Mouse (Mus musculus): Measurements from ENCODE around the gene H3f3a.
"Not testable (repeated sequence)": the region's sequence is repeated elsewhere in the genome, so short reads cannot be mapped to it uniquely, and the experiment has no call there.

H3f3a gene

DNA sequence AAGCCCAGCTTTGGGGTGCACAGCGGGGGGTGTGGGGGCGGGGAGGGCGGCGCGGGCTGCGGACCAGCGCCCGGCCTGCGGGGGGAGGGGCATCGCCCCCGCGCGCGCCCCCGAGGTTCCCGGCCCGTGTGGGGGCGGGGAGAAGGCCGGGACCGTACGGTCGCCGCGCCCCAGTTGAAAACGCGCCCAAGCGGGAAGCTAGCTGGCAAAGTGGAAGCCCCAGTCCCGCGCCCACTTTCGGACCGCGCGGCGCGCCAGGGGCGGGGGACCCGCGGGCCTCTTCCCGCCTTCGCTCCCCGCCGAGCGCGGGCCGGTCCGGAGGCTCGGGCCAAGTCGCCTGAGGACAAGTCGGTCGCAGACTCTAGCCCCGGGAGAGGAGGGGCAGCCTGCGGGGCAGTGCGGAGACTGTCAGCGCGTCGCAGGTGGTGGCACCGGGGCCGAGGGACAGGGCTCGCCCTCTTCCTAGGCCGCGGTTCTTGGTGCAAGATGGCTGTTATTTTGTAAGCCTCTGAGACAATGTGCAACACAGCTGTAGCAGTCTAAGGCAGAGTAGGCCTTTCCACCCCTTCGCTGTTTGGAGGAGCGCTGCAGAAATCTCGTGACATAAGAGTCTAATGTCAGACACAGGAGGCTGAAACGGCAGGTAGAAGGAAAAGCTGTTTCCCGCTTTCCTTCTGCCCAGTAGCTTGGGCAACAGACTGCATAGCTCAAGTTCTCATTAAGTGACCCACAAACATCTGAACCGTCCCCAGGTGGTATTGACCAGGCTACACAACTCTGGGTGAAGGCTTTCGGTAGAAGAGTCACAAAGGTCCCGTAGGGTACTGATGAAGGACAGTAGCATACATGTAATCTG lies at the start of gene H3f3a:
TSS of gene H3f3a (minus strand) at position 59 of the 856 bp plus-strand sequence.
- peak; percentile 86 for DNase-seq (ENCODE audit: low spot score in 2 of 2)

DNA sequence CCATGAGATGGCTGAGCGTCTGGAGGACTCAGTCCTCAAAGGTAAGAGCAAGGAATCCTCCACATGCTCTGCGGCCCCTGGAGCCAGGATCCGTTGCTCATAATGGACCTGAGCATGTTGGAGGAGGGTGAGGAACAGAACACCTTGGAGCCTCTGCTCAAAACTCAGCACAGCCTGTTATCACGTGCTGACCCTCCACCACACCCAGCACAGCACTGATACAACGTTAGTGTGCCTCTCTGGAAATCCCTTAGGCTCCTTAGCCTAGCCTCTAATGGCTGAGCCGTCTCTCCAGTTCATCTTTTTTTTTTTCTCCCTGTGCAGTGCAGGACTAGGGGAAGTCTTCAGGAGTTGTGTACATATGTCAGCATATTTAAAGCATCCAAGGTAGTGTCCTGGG lies 46.3 kb upstream of the H3f3a start:
- no peak for DNase-seq (ENCODE audit: low spot score in 2 of 2)

DNA sequence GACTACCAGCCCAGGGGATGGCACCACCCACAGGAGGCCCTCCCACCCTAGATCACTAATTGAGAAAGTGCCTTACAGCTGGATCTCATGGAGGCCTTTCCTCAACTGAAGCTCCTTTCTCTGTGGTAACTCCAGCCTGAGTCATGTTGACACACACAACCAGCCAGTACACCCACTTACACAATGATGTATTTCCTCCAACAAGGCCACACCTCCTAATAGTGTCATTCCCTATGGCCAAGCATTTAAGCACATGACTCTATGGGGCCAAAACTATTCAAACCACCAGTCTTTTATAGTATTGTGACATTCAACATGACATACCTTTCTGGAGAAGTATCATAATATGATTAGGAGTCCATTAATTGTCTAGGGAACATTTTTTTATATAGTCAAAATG lies 45.0 kb upstream of the H3f3a start:
- no peak for DNase-seq (ENCODE audit: low spot score in 2 of 2)

DNA sequence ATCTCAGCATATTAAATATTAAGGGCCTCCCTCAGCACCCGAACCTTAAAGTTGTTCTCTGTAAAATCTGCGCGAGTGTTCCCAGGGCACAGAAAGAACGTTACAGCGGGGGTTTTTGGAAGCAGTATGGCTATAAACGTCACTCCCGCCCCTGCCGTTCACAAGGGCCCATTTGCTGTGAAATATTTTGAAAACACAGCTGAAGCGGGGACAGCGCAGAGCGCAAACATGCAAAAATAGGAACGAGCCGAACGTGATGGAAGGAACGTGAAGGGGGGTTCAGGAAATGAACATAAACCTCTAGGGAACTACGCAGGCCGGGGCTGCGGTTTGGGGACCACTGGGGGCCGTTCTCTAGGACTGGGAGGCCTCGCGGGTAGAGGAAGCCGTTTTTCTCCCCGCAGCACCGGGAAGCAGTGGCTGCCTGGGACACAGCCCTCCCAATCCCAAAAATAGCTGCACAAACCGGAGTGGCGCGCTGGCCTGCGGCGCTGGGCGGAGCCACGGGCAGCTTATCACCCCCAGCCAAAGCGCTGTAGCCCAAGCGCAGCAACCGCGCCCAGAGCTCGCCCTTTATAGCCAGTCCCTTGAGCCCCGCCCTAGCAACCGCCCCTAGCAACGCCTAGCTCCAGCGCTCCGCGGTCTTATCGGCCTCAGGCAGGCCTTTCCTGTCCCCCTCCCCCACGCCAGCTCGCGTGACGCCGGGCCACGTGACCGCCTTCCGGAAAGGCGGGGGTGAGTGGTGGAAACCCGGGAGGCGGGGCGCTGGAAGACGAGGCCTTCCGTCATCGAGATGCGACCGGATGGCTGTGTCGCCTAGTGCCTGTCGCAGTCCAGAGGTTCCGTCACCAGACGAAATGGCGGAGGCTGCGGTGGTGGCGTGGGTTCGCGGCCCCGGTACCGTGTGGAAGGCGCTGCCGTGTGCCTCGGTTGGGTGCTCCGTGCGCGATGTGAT lies 36.9 kb upstream of the H3f3a start, which contains the start of gene Sde2:
TSS of gene Sde2 (plus strand) at position 812 of the 955 bp plus-strand sequence.
- DNase-seq (ENCODE audit: low spot score in 2 of 2), result peak; percentile 100

DNA sequence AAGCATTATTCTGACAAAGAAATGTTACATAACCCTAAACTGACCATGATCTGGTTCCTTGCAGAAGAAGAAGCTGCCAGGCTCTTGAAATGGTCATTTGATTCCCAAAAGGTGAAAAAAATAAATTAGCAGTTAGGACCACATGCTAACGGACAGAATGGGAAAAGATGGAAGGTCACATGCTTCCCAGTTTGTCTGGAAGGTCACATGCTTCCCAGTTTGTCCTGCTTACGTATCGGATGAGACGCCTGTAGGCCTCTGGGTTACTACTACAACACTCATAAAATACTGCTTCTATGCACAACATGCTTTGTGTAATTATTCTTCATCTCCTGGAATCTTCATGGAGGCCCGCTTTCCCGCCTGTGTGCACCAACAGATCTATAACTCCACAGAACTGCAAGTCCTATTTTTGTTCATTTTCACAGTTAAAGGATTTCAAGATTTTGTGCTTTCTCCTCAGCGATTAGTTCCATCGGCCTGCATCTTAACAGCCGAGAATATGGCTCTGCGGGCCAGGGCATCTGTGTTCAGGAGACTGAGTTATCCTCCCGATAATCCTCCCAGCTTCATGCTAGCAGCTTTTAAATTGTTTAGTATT lies 36.1 kb upstream of the H3f3a start:
- DNase-seq (ENCODE audit: low spot score in 2 of 2), result peak in 1 of 2 experiments; percentile 32

DNA sequence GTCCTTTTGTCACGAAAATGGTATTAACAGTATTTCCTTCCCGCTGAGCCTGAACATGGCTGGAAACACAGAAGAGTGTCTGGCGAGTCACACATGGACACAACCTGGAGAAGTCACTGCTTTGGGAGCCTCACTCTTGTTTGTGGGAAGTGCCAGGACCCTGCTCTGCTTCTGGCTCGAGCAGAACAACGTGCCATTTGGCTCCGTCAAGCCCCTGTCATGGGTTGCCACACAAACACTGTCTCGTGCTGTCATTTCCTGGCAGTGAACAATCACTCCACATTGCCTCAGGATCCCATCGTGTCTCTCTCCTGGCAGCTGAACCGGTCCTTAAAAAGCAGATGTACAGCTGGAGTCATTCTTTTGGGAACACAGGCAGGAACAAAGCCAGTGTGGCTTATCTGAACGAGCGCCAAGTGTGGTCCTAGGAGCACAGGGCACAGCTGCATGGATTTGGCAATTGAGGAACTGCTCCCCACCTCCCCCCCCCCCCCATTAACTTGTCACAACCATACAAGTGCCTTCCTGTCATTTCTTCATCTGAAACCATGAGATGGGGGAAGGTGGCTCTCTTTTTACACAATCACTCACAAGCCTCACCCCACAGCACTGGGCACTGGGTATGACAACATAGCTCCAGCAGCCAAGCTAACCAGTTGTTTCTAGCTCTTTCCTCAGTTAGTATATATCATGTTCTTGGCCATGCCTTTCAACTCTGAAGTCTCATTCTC lies 34.9 kb upstream of the H3f3a start:
- peak; percentile 58 to 83 for DNase-seq (ENCODE audit: low spot score in 2 of 2)

DNA sequence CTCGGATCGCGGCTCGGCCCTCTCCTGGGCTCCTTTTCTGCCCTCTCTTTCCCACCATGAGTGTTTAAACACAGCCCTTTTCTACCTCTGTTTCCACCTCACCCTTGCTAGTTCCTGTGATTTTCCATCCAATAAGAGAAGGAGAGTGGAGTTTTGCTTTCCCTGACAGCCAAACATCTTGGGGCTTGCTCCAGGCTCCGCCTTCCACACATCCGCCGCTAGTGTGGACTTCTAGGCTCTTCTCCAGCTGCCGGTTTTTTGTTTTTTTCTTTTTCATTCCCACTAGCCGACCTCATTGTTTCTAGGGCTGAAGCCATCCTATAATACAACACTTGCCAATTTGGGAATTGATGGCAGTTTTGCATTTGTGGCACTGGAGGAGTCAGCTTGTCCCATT lies 34.4 kb upstream of the H3f3a start:
- DNase-seq (ENCODE audit: low spot score in 2 of 2), result peak; percentile 83 to 87

DNA sequence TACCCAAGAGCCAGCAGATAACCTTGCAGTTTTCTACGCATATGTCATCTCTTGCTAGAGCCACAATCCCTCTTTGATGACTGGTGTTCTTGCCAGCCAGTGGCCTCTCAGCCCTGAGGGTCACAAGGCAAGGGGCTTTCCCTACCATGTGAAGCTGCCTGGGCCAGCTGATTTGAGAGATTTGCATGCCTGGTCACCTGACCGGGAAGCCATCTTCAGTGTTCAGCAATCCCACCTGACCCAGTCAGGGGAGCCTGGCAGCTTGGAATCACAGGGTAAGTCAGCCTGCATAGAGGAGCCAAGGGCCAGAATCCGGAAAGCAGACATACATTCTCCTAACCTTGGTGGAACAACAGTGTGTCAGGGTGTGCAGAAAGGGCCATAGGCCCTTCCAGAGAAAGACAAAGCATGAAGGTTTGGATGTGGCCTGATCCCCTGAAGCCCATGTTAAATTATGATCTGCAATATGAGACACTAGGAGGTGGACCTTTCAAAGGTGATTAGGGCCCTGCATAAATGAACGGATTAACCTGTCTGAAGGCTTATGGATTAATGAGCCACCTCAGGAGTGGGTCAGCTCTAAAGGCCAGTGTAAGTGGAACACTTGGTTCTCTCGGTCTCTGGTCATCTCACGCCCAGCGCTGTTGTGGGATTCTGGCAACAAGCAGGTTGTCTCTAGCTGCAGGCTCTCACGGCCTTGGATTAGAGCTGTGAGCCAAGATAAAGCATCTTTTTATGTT lies 28.0 kb upstream of the H3f3a start:
- DNase-seq (ENCODE audit: low spot score in 2 of 2), result no peak

DNA sequence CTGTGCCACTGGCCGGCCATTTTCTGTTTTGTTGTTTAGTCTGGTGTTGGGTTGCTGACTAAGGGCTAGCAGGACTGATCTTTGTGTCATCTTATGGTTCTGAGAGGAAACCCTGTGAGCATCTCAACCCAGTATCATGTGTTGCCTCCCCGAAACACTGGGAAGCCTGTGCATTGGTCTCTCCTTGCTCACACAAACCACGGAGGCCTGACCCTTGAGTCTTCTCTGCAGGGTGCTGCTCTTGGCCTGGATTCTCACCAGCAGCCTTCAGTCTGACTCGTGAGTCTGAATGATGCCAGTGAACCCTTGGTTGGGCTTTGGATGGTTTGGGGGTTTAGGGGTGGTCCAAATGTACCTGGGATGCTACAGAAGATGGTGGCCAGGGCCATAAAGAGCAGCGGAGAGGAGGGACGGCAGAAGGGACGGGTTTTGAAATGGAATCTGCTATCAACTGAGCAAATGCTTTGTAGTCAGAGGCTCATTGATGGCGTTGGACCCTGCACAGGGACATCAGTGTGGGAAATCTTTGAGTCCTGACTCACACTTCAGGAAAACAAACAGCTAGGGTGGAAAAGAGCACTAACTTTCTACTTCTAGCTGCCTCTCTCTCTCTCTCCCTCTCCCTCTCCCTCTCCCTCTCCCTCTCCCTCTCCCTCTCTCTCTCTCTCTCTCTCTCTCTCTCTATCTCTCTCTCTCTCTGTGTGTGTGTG lies 25.6 kb upstream of the H3f3a start:
- no peak for DNase-seq (ENCODE audit: low spot score in 2 of 2)

DNA sequence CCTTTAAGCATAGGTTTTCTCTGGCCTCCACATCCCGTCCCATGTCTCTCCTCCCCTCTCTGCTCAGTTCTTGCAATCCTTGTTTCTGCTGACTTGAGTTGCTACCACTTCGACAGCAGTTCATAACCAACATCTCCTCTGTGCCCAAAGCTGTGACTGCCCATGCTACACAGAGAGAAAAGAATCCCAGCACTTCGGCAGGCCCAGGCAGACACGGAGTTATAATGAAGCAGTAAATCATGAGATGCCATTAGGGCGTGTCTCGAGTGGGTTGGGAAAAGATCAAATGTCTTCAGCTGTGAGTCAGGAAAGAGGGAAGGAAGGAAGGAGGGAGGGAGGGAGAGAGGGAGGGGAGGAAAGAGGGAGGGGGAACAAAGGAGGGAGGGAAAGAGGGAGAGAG lies 24.3 kb upstream of the H3f3a start:
- no peak for DNase-seq (ENCODE audit: low spot score in 2 of 2)

DNA sequence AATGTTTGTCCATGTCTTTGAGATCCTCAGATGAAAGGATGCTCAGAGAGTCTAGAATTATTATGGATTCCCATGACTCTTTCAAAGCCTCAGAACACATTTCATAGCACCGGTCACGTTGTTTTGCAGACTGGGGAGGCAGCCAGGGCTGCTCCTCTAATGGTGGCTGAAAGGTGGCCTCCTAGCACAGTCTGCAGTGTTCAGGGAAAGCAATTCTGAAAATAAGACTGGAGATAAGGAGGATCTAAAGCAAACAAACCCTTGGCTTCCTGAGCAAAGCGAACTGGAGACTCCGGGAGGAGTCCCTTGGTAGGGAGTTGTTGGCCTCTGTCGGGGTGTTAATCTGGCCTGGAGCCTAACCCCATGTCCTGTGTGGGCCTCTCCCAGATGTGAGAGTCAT lies 23.4 kb upstream of the H3f3a start:
- no peak for DNase-seq (ENCODE audit: low spot score in 2 of 2)

DNA sequence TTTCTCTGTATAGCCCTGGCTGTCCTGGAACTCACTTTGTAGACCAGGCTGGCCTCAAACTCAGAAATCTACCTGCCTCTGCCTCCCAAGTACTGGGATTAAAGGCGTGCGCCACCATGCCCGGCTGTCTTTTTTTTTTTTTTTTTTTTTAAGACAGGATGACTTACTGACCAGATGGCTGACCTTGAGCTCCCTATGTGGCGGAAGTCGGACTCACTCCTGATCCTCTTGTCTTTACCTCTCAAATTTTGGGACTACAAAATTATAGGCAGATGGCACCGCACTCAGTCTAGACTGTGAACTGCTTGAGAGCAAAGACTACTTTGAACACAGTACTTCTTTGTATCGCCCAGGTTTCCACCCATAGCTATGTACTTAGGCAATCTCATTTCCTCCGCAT lies 22.7 kb upstream of the H3f3a start:
- DNase-seq (ENCODE audit: low spot score in 2 of 2), result not testable (repeated sequence)

DNA sequence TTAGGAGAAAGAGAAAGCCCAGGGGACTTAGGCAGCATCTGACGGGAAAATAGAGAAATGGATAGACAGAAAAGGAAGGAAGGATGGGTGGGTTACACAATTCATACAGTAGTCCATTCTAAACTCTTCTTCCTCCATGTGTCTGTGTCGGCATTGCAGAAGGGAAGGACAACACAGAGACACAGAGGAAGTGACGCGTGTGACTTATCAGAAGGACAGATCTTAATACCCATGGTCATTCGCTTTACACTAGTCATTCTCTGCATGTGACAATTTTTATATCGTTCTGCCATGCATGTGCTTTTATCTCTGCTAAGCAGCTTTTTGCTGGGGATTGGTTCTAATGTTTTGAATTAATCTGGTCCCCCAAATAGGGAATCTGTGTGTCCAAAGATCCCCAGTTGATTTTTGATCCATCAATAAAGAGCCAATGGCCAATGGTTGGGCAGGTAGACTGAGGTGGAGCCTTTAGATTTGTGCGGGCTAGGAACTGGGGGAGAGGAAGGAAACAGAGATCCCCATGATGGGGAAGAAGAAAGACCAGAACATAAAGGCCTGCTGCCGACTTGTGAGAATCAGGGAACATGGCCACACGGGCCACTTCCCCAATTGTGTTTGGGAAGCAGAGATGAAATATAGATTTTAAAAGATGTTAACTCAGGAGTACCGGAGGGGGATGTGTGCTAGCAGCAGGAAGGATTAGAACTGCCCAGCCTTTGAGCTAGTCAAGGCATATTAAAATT lies 21.7 kb upstream of the H3f3a start:
- DNase-seq (ENCODE audit: low spot score in 2 of 2), result no peak

DNA sequence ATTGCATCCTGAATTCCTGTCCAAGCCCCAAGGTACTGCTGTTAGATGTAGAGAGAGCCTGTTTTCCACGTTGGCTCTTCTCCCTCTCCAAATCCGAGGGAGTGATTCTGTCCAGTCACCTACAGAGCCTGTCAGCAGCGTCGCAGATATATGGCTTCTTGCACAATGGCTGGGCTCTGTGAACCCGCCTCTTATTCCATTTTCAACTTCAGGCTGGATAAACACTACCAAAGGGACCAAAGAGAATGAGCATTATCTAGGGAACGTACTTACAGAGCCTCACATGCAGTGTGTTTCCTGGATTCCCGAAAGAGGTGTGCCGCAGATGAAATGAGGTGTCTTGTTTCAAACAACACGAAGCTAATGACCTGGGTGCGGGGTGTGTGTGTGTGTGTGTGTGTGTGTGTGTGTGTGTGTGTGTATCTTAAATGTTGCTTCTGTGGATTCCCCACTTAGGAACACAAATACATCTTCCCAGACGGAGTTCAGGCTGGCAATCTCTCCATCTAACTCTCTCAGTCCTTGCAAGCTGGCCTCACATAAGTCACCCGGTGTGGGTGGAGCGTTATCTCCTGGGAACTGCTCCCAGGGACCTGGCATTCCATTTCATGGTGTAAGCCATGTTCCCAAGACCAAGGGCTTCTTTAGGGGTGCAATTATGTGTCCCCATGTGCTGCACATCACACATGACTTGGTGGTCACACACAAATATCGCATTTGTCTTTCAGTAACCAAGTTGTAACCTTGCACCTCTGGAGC lies 17.0 kb upstream of the H3f3a start:
- no peak for DNase-seq (ENCODE audit: low spot score in 2 of 2)

DNA sequence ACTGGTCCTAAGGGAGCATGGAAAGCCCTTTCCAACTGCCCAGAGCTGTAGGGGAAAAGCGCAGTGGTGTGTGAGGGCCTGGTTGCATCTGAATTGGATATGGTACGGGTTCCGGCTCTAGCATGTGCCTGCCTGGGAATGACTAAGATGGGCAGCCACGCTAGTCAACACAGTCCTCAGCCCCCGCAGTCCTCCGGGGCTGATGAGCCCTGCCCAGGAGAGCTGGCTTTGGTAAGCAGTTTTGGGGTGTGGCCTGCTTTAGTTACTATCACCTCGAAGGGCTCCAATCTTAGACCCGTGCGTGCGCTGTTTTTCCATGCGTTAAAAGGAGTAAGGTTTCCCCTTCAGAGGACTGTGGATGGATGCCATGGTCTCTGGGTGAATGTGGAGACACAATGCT lies 16.4 kb upstream of the H3f3a start:
- no peak for DNase-seq (ENCODE audit: low spot score in 2 of 2)

DNA sequence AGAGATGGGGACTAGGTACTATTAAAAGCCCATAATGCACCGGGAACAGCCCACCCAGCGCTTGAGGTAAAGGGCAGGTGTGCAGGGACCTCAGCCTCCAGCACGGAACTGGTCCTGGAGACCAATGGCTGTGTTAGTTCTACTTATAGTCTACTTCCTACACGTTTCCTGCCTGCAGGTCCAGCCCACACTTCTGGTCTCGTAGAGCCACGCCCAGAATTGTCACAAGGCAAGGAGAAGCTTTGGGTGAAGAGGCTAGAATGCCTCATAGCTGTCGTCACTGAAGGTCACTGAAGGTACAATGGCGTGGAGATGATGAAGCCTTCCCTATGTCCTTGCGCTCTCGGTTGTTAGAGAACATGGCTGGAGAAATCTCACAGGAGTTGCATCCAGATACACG lies 16.0 kb upstream of the H3f3a start:
- no peak for DNase-seq (ENCODE audit: low spot score in 2 of 2)

DNA sequence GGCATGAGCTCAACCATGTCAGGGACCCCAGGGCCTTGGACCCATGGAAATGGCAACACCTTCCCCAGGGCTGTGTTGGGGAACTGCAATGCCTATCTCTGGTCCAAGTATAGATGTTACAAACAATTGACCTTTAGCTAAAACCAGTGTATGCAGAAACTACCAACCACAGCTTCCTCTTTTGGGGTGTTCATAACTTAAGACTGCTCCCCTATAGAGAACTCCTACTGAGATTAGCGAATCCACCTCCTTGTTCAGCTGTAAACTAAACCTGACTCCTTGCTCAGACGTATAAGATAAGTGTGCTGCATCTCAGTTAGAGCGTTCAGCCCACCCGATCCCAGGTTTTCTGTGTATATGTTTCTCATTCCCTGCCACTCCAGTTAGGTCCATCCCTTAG lies 12.9 kb upstream of the H3f3a start:
- no peak for DNase-seq (ENCODE audit: low spot score in 2 of 2)

DNA sequence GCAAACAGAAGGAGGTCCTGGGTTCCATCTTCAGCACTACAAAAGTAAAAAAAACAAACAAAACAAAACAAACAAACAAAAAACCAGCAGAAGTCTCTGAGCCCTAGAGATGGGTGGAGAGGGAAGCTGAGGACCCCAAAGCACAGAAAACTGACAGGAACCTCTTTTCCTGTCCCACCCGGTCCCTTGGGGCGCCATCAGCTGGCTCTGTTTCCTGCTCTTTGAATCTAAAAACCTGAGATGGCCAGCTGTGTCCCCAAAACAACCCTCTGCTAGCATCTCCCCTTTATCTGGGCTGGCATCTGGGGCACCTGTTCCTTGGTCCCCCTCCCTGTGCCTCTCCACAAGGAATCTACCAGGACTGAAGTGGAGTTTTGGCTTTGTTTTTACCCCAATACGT lies 11.0 kb upstream of the H3f3a start:
- DNase-seq (ENCODE audit: low spot score in 2 of 2), result no peak

DNA sequence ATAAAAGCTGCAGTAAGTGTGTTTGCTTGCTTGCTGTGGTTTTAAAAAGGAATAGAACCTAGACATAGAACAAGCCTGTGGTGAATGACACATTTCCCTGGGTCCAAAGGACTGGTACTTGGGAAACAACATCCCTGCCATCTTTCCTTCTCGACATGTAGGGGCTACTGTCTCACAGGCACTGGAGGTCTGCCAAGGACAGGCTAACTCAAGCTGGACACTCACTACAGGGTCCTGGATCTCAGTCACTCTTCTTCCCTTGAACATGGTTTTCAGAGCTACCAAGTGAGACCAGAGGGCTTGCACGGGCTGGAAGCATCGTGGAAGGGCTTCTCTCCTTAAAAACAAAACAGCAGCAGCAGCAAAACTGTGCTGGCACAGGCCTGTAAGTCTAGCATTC lies 10.0 kb upstream of the H3f3a start:
- no peak for DNase-seq (ENCODE audit: low spot score in 2 of 2)

Data from right cerebral cortex, postnatal 10 days (tissue).